Mouse (Mus musculus) lung, adult 2 months (tissue): ENCODE results near the gene Ric1.

ENCODE experiments used
- CTCF ChIP-seq: fragments of 200-500 bp; IDR thresholded peaks from 2 replicates; pipeline ENCODE4 v1.5.1; 2011; ENCODE audit warnings: mild to moderate bottlenecking, low read length, control low read depth; ENCODE audit not compliant: insufficient read depth
- POLR2A ChIP-seq: fragments of 200-500 bp; IDR thresholded peaks from 2 replicates; pipeline ENCODE4 v1.6.1; 2011; ENCODE audit warnings: low read depth, mild to moderate bottlenecking, control low read depth, low read length, borderline replicate concordance; ENCODE audit errors: extremely low read depth

DNA sequence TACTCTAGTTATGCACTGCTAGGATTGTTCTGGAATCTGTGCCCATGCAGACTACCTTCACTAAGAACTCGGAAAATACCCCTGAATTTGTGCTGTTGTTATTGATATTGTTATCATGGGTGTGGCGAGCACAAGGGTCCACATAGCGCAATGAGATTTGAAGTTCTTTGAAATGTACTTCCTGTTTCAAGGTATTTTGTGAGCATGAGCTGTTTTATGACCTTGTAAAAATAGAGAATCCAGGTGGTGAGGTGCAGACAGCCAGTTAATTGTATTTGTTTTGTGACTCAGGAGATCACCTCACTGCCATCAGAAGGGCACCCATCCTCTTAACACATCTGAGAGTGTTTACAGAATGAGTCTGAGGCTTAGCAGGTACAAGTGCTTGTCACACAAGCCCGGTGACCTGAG is 46.9 kb upstream of the Ric1 start:
- TF ChIP-seq POLR2A (no peak), CTCF (no peak)
